Mouse (Mus musculus): ENCODE data around the gene App. TPM values are rescaled to one million over a fixed set of nuclear protein-coding genes. Genes with fewer than 3 reads are reported as not detected.

App gene
- polyA plus RNA-seq, 1 experiment: 207 TPM

DNA sequence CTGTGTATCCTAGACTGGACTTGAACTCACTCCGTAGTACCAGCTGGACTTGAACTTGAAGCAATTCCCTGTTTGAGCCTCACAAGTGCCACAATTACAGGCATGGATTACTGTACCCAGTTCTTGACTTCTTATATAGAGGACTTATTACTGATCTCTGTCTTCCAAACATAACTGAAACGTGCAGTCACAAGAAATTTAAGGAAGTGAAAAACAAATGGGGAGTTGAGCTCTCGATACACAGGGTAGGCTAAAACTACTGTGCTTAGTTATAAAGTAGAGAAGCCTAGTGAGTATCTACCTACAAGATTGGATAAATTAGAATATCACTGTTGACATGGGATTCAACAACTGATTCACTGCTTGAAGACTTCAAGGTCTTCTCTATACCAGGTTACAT, 160.9 kb downstream of the App start:
- Histone ChIP-seq H3K4me3 (no peak overlapping the region), H3ac (ENCODE audit: control insufficient read depth, insufficient read length) (no peak overlapping the region), H3K4me2 (ENCODE audit: low read depth) (no peak overlapping the region), H3K79me2 (ENCODE audit: control insufficient read depth, insufficient read depth) (no peaks in the 10 kb centered on the region), H3K27me3 (ENCODE audit: control insufficient read depth, insufficient read depth, insufficient read length) (no peaks in the 10 kb centered on the region), H3K36me3 (ENCODE audit: control insufficient read depth, insufficient read depth) (peaks cover 61% of the 10 kb centered on the region)
- TF ChIP-seq MYOG (IDR thresholded peaks at IDR 0.05; ENCODE audit: control insufficient read depth in 1 of 3, insufficient read depth in 1 of 3, insufficient read length in 2 of 3, low read depth in 2 of 3): no peak
- no peak for TF ChIP-seq CEBPB (IDR thresholded peaks at IDR 0.05; ENCODE audit: insufficient read depth, poor library complexity, severe bottlenecking)
- TF ChIP-seq POLR2AphosphoS2 (IDR thresholded peaks at IDR 0.05; ENCODE audit: insufficient read length, low read depth): no peak
- TF ChIP-seq MAX (IDR thresholded peaks at IDR 0.05; ENCODE audit: low read depth): no peak

DNA sequence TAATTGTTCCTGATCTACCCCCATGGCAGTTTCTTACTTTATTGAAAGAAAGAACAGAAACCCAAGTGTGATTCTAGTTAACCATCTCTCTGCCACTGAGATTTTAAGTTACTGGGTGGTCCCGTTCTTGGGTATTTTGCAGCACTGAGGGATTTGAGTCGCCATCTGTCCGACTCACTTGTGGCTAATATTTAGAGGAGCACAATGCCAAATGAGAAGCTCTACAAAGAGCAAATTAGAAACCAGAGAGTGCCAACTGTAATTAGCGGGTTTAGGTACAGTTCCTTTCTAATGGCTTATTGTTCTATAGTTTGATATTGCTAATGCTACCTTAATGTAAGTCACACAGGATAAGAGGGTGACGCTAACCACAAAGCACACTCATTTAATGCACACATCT, 161.4 kb downstream of the App start:
- no peaks in the 10 kb centered on the region for H3K79me2 ChIP-seq (ENCODE audit: control insufficient read depth, insufficient read depth)
- H3K36me3 ChIP-seq (ENCODE audit: control insufficient read depth, insufficient read depth): peaks cover 57% of the 10 kb centered on the region
- no peaks in the 10 kb centered on the region for H3K27me3 ChIP-seq (ENCODE audit: control insufficient read depth, insufficient read depth, insufficient read length)
- no peak overlapping the region for H3ac ChIP-seq (ENCODE audit: control insufficient read depth, insufficient read length)
- no peak overlapping the region for H3K4me3 ChIP-seq
- H3K4me2 ChIP-seq (ENCODE audit: low read depth): no peak overlapping the region
- TF ChIP-seq TCF12 (IDR thresholded peaks at IDR 0.05; ENCODE audit: insufficient read depth, poor library complexity, severe bottlenecking): no peak
- TF ChIP-seq USF1 (IDR thresholded peaks at IDR 0.05; ENCODE audit: low read depth): no peak
- TF ChIP-seq MYOD1 (IDR thresholded peaks at IDR 0.05; ENCODE audit: control insufficient read depth in 1 of 3, insufficient read length in 2 of 3, low read depth in 2 of 3): no peak
- no peak for TF ChIP-seq POLR2AphosphoS2 (IDR thresholded peaks at IDR 0.05; ENCODE audit: insufficient read length, low read depth)
- no peak for TF ChIP-seq REST (IDR thresholded peaks at IDR 0.05; ENCODE audit: insufficient read depth, insufficient read length)
- TF ChIP-seq TCF3 (IDR thresholded peaks at IDR 0.05; ENCODE audit: insufficient read length, low read depth): no peak
- no peak for TF ChIP-seq POLR2A (IDR thresholded peaks at IDR 0.05; ENCODE audit: insufficient read length, low read depth)

DNA sequence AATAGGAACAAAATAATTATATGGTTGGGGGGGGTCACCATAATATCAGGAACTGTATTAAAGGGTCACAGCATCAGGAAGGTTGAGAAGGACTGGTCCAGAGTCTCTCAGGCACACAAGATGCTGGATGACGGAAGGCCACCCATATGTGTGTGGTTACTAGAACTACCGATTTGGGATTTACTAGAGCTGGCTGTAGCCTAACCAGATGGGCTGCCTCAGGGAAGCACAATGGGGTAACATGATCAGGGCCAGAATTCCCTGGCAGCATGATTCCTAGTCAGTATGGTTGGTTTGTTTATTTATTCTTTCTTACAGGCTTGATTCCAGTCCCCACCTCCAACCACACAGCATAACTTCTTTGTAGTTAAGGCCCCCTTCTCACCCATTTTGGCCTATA, 162.9 kb downstream of the App start:
- Histone ChIP-seq H3K36me3 (ENCODE audit: control insufficient read depth, insufficient read depth) (peaks cover 48% of the 10 kb centered on the region), H3K4me2 (ENCODE audit: low read depth) (no peak overlapping the region), H3K4me3 (no peak overlapping the region), H3K27me3 (ENCODE audit: control insufficient read depth, insufficient read depth, insufficient read length) (no peaks in the 10 kb centered on the region), H3K79me2 (ENCODE audit: control insufficient read depth, insufficient read depth) (no peaks in the 10 kb centered on the region), H3ac (ENCODE audit: control insufficient read depth, insufficient read length) (no peak overlapping the region)
- no peak for TF ChIP-seq POLR2A (IDR thresholded peaks at IDR 0.05; ENCODE audit: insufficient read length, low read depth)
- no peak for TF ChIP-seq CEBPB (IDR thresholded peaks at IDR 0.05; ENCODE audit: insufficient read depth, poor library complexity, severe bottlenecking)

GRCm38 (mm10) chr16:85008866-85009645, 164.5 kb downstream of the App start:
- no peak overlapping the region for H3K4me2 ChIP-seq (ENCODE audit: low read depth)
- no peak for TF ChIP-seq E2F4 (IDR thresholded peaks at IDR 0.05; ENCODE audit: insufficient read depth)
- TF ChIP-seq SRF (IDR thresholded peaks at IDR 0.05; ENCODE audit: control insufficient read depth, insufficient read length, low read depth): no peak
- no peak for TF ChIP-seq TCF12 (IDR thresholded peaks at IDR 0.05; ENCODE audit: insufficient read depth, poor library complexity, severe bottlenecking)
- TF ChIP-seq USF1 (IDR thresholded peaks at IDR 0.05; ENCODE audit: low read depth): no peak
- TF ChIP-seq TCF3 (IDR thresholded peaks at IDR 0.05; ENCODE audit: insufficient read length, low read depth): no peak
- no peak for TF ChIP-seq MYOG (IDR thresholded peaks at IDR 0.05; ENCODE audit: control insufficient read depth in 1 of 3, insufficient read depth in 1 of 3, insufficient read length in 2 of 3, low read depth in 2 of 3)
- TF ChIP-seq POLR2AphosphoS2 (IDR thresholded peaks at IDR 0.05; ENCODE audit: insufficient read length, low read depth): no peak
- TF ChIP-seq MAX (IDR thresholded peaks at IDR 0.05; ENCODE audit: low read depth): no peak
- no peak for TF ChIP-seq CEBPB (IDR thresholded peaks at IDR 0.05; ENCODE audit: insufficient read depth, poor library complexity, severe bottlenecking)
- no peak for TF ChIP-seq REST (IDR thresholded peaks at IDR 0.05; ENCODE audit: insufficient read depth, insufficient read length)
- H3K4me3 ChIP-seq: no peak overlapping the region
- no peaks in the 10 kb centered on the region for H3K27me3 ChIP-seq (ENCODE audit: control insufficient read depth, insufficient read depth, insufficient read length)
- no peaks in the 10 kb centered on the region for H3K79me2 ChIP-seq (ENCODE audit: control insufficient read depth, insufficient read depth)
- peaks cover 33% of the 10 kb centered on the region for H3K36me3 ChIP-seq (ENCODE audit: control insufficient read depth, insufficient read depth)
- no peak overlapping the region for H3ac ChIP-seq (ENCODE audit: control insufficient read depth, insufficient read length)

- H3K4me3 ChIP-seq: no peak overlapping the region
- H3K36me3 ChIP-seq (ENCODE audit: control insufficient read depth, insufficient read depth): peaks cover 11% of the 10 kb centered on the region
- no peaks in the 10 kb centered on the region for H3K79me2 ChIP-seq (ENCODE audit: control insufficient read depth, insufficient read depth)
- H3ac ChIP-seq (ENCODE audit: control insufficient read depth, insufficient read length): no peak overlapping the region
- TF ChIP-seq TCF12 (IDR thresholded peaks at IDR 0.05; ENCODE audit: insufficient read depth, poor library complexity, severe bottlenecking): no peak
- no peak for TF ChIP-seq POLR2A (IDR thresholded peaks at IDR 0.05; ENCODE audit: insufficient read length, low read depth)
- no peak for TF ChIP-seq REST (IDR thresholded peaks at IDR 0.05; ENCODE audit: insufficient read depth, insufficient read length)
- TF ChIP-seq CEBPB (IDR thresholded peaks at IDR 0.05; ENCODE audit: insufficient read depth, poor library complexity, severe bottlenecking): no peak
- no peak for TF ChIP-seq POLR2AphosphoS2 (IDR thresholded peaks at IDR 0.05; ENCODE audit: insufficient read length, low read depth)
- TF ChIP-seq SRF (IDR thresholded peaks at IDR 0.05; ENCODE audit: control insufficient read depth, insufficient read length, low read depth): no peak
- no peak for TF ChIP-seq MYOG (IDR thresholded peaks at IDR 0.05; ENCODE audit: control insufficient read depth in 1 of 3, insufficient read depth in 1 of 3, insufficient read length in 2 of 3, low read depth in 2 of 3)
- TF ChIP-seq E2F4 (IDR thresholded peaks at IDR 0.05; ENCODE audit: insufficient read depth): no peak
- no peak for TF ChIP-seq TCF3 (IDR thresholded peaks at IDR 0.05; ENCODE audit: insufficient read length, low read depth)
- no peak for TF ChIP-seq MAX (IDR thresholded peaks at IDR 0.05; ENCODE audit: low read depth)
- TF ChIP-seq USF1 (IDR thresholded peaks at IDR 0.05; ENCODE audit: low read depth): no peak
- no peak for TF ChIP-seq MYOD1 (IDR thresholded peaks at IDR 0.05; ENCODE audit: control insufficient read depth in 1 of 3, insufficient read length in 2 of 3, low read depth in 2 of 3)
- no peaks in the 10 kb centered on the region for H3K27me3 ChIP-seq (ENCODE audit: control insufficient read depth, insufficient read depth, insufficient read length)
- H3K4me2 ChIP-seq (ENCODE audit: low read depth): no peak overlapping the region
Measured at GRCm38 (mm10) chr16:85001939-85002556, 171.5 kb downstream of the App start.

All from myocyte (in vitro differentiated cells).